Mouse (Mus musculus): Measurements from ENCODE around the gene Hpse.

The Hpse gene

GRCm38 (mm10) chr5:100638483-100638882 is 81.0 kb downstream of the Hpse start:
- no peak for DNase-seq (ENCODE audit: low spot score)

- no peak for DNase-seq (ENCODE audit: low spot score)
Observed at GRCm38 (mm10) chr5:100636794-100637544, 82.5 kb downstream of the Hpse start.

GRCm38 (mm10) chr5:100635908-100636307 is 83.6 kb downstream of the Hpse start:
- no peak for DNase-seq (ENCODE audit: low spot score)

GRCm38 (mm10) chr5:100634885-100635478 is 84.5 kb downstream of the Hpse start:
- DNase-seq (ENCODE audit: low spot score), result no peak

GRCm38 (mm10) chr5:100632540-100633129 is 86.9 kb downstream of the Hpse start:
- DNase-seq (ENCODE audit: low spot score), result no peak

All from layer of hippocampus, adult 9-10 months (tissue).